Mouse (Mus musculus) CH12.LX (cell line): ENCODE measurements around the gene Nek6.

Source experiments
- BHLHE40 ChIP-seq: IDR thresholded peaks from 2 replicates; pipeline ENCODE4 v1.6.1; 2011; ENCODE audit warnings: mild to moderate bottlenecking, low read depth, low read length, improper control_type of control experiment
- CTCF ChIP-seq, 2 experiments: IDR thresholded peaks in 1 of 2; conservative IDR thresholded peaks in 1 of 2; 2 replicates each; pipeline ENCODE4 v1.5.1; 2011 to 2012; ENCODE audit warnings: low read depth in 2 of 2, low read length in 2 of 2, improper control_type of control experiment in 1 of 2, inconsistent platforms in 1 of 2, mild to moderate bottlenecking in 1 of 2, moderate library complexity in 1 of 2
- E2F4 ChIP-seq: IDR thresholded peaks from 2 replicates; pipeline ENCODE4 v1.6.1; 2011; ENCODE audit warnings: low read depth, low read length, improper control_type of control experiment; ENCODE audit not compliant: insufficient replicate concordance
- EP300 ChIP-seq: IDR thresholded peaks from 2 replicates; pipeline ENCODE4 v1.6.1; 2011; ENCODE audit warnings: low read length, improper control_type of control experiment
- ETS1 ChIP-seq: conservative IDR thresholded peaks from 2 replicates; pipeline ENCODE4 v1.6.1; 2012; ENCODE audit warnings: low read depth, mild to moderate bottlenecking, inconsistent platforms, low read length, improper control_type of control experiment, moderate library complexity
- NELFE ChIP-seq: IDR thresholded peaks from 2 replicates; pipeline ENCODE4 v1.6.1; 2011; ENCODE audit warnings: low read depth, low read length, improper control_type of control experiment
- POLR2A ChIP-seq: IDR thresholded peaks from 2 replicates; pipeline ENCODE4 v1.6.1; 2011; ENCODE audit warnings: low read depth, mild to moderate bottlenecking, improper control_type of control experiment, low read length
- SIN3A ChIP-seq: IDR thresholded peaks from 2 replicates; pipeline ENCODE4 v1.6.1; 2012; ENCODE audit warnings: low read length, improper control_type of control experiment, inconsistent platforms
- TBP ChIP-seq: conservative IDR thresholded peaks from 2 replicates; pipeline ENCODE4 v1.6.1; 2011; ENCODE audit warnings: low read depth, low read length, improper control_type of control experiment
- TCF12 ChIP-seq: IDR thresholded peaks from 2 replicates; pipeline ENCODE4 v1.6.1; 2014; ENCODE audit warnings: low read depth, mild to moderate bottlenecking, inconsistent platforms, low read length, improper control_type of control experiment
- ZKSCAN1 ChIP-seq: IDR thresholded peaks from 2 replicates; pipeline ENCODE4 v1.6.1; 2012; ENCODE audit warnings: low read depth, inconsistent platforms, low read length, improper control_type of control experiment, borderline replicate concordance
- ZNF384 ChIP-seq: IDR thresholded peaks from 2 replicates; pipeline ENCODE4 v1.6.1; 2012; ENCODE audit warnings: low read depth, low read length, improper control_type of control experiment, inconsistent platforms

DNA sequence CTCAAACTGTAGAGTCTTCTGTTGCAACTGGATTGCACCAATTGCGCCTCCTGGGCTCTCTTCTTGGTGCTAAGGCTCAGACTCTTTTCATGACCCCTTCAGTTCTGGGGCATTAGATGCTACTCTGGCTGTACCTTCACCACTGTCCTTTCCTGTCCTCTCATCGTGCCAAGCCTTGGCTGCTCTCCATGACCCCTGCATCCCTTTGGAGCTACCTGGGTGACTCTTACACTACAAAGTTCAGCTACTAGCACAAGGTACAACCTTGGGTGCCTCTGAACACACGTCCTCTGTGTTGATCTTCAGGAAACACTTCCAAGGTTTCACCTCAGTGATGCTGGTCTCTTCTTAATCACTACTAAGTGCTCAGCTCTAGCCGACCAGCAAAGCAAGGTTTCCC lies 51.2 kb downstream of the Nek6 start:
- TF ChIP-seq ZKSCAN1 = no peak
- no peak for TF ChIP-seq E2F4
- no peak for TF ChIP-seq POLR2A
- no peak for TF ChIP-seq CTCF (conservative IDR thresholded peaks at IDR 0.05 in 1 of 2, IDR thresholded peaks at IDR 0.05 in 1 of 2; ENCODE audit: low read depth in 2 of 2, low read length in 2 of 2)
- no peak for TF ChIP-seq NELFE
- TF ChIP-seq ETS1 = no peak
- no peak for TF ChIP-seq TBP
- no peak for TF ChIP-seq EP300
- TF ChIP-seq ZNF384 = no peak
- no peak for TF ChIP-seq BHLHE40
- no peak for TF ChIP-seq SIN3A
- TF ChIP-seq TCF12 = no peak
